Mouse (Mus musculus): ENCODE measurements at regions not wholly inside any gene's neighbourhood (a gene's known extent, or its start where the extent isn't known, plus 50 kb on each side); places are given as distances from the start of the nearest gene placed in this dataset.
A peak's percentile ranks its signal among the peaks of the same experiment; 100 is the strongest.

DNA sequence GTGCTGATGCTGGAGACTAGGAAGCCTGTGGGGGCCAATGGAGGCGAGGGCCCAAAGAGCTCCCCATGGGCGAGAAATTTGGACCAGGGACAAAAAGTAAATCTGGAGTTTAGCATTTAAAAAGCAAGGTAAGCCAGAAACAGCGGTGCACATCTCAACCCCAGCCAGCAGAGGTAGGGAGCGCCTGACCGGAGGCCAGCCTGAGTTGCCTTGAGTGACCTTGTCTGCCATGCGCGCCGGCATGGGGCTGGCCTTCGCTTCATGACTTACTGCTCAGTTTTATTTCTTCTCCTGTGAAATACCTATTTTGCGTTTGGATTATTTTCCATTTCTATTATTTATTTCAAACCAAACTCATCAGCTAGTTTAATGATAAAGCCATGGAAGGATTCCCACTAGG, 64.3 kb upstream of the Lep start:
- no peak for TF ChIP-seq POLR2A (IDR thresholded peaks at IDR 0.05; ENCODE audit: insufficient read length, low read depth)
- TF ChIP-seq POLR2AphosphoS2 (IDR thresholded peaks at IDR 0.05; ENCODE audit: insufficient read length, low read depth): no peak
- no peak for TF ChIP-seq MYOG (IDR thresholded peaks at IDR 0.05; ENCODE audit: control insufficient read depth in 1 of 3, insufficient read depth in 1 of 3, insufficient read length in 2 of 3, low read depth in 2 of 3)
- no peak for TF ChIP-seq MAX (IDR thresholded peaks at IDR 0.05; ENCODE audit: low read depth)
- no peak for TF ChIP-seq TCF3 (IDR thresholded peaks at IDR 0.05; ENCODE audit: insufficient read length, low read depth)
- no peak overlapping the region for H3K4me3 ChIP-seq
- H3K4me2 ChIP-seq (ENCODE audit: low read depth): no peak overlapping the region
- no peak overlapping the region for H3ac ChIP-seq (ENCODE audit: control insufficient read depth, insufficient read length)
- no peaks in the 10 kb centered on the region for H3K79me2 ChIP-seq (ENCODE audit: control insufficient read depth, insufficient read depth)
- H3K36me3 ChIP-seq (ENCODE audit: control insufficient read depth, insufficient read depth): no peaks in the 10 kb centered on the region
- peaks cover 12% of the 10 kb centered on the region for H3K27me3 ChIP-seq (ENCODE audit: control insufficient read depth, insufficient read depth, insufficient read length)

DNA sequence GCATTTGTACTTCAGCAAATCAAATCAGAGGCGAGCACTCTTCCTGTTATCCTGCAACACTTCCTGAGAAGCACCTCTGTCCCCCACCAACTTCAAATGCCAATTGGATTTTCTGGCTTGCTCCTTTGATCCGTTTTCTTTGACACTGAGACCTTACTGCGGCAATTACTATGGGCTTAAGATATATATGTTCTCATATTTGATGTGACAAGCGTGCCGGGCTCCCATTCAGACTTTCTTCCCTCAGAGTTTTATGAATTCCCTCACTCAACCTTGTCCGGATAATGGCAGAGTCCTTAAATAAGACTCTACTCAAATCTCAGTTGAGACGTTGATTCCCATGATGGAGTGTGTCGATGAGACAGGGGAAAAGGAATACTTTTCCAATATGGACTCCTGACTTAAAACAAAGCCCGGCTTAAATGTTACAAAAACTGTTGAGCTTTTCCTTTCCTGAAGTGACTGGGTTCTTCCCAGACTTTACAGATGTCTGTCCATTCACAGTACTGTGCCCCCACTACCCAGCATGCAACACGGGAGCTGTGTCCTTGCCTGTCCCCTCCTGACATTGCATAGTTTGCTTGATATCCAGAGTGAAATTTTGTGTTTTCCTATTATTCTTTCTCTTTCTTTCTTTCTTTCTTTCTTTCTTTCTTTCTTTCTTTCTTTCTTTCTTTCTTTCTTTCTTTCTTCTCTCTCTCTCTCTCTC, 60.5 kb upstream of the Lep start:
- H3K4me3 ChIP-seq: no peak overlapping the region
- H3K36me3 ChIP-seq (ENCODE audit: control insufficient read depth, insufficient read depth): no peaks in the 10 kb centered on the region
- H3K4me2 ChIP-seq (ENCODE audit: low read depth): no peak overlapping the region
- no peak for TF ChIP-seq REST (IDR thresholded peaks at IDR 0.05; ENCODE audit: insufficient read depth, insufficient read length)
- no peak for TF ChIP-seq MAX (IDR thresholded peaks at IDR 0.05; ENCODE audit: low read depth)
- no peak for TF ChIP-seq E2F4 (IDR thresholded peaks at IDR 0.05; ENCODE audit: insufficient read depth)
- TF ChIP-seq POLR2A (IDR thresholded peaks at IDR 0.05; ENCODE audit: insufficient read length, low read depth): no peak
- no peak for TF ChIP-seq MYOG (IDR thresholded peaks at IDR 0.05; ENCODE audit: control insufficient read depth in 1 of 3, insufficient read depth in 1 of 3, insufficient read length in 2 of 3, low read depth in 2 of 3)
- TF ChIP-seq TCF3 (IDR thresholded peaks at IDR 0.05; ENCODE audit: insufficient read length, low read depth): no peak
- TF ChIP-seq MYOD1 (IDR thresholded peaks at IDR 0.05; ENCODE audit: control insufficient read depth in 1 of 3, insufficient read length in 2 of 3, low read depth in 2 of 3): no peak
- TF ChIP-seq USF1 (IDR thresholded peaks at IDR 0.05; ENCODE audit: low read depth): no peak
- TF ChIP-seq CEBPB (IDR thresholded peaks at IDR 0.05; ENCODE audit: insufficient read depth, poor library complexity, severe bottlenecking): no peak
- no peak for TF ChIP-seq POLR2AphosphoS2 (IDR thresholded peaks at IDR 0.05; ENCODE audit: insufficient read length, low read depth)
- no peak for TF ChIP-seq TCF12 (IDR thresholded peaks at IDR 0.05; ENCODE audit: insufficient read depth, poor library complexity, severe bottlenecking)
- TF ChIP-seq SRF (IDR thresholded peaks at IDR 0.05; ENCODE audit: control insufficient read depth, insufficient read length, low read depth): no peak
- H3K79me2 ChIP-seq (ENCODE audit: control insufficient read depth, insufficient read depth): no peaks in the 10 kb centered on the region
- H3ac ChIP-seq (ENCODE audit: control insufficient read depth, insufficient read length): no peak overlapping the region
- H3K27me3 ChIP-seq (ENCODE audit: control insufficient read depth, insufficient read depth, insufficient read length): peaks cover 26% of the 10 kb centered on the region

DNA sequence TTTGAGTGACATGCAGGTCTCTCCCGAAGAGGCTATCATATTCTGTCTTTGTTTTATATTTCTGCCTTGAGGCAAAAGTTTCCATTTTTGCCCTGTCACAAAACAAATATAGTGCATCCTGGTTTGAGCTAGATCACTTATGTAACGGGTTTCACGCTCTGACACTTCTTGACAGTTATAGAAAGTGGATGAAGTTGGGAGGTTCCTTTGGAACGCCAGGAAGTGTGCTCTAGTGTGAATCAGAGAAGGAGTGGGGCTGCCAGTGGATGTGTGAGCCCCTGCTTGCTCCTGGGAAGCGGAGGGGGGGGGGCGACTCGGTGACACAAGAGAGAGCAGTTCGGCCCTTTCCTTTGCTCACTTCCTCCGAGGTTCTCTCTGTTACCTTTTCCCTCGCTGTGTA, 57.9 kb upstream of the Lep start:
- H3K4me2 ChIP-seq (ENCODE audit: low read depth): no peak overlapping the region
- H3K27me3 ChIP-seq (ENCODE audit: control insufficient read depth, insufficient read depth, insufficient read length): peaks cover 26% of the 10 kb centered on the region
- no peak overlapping the region for H3K4me3 ChIP-seq
- no peaks in the 10 kb centered on the region for H3K36me3 ChIP-seq (ENCODE audit: control insufficient read depth, insufficient read depth)
- TF ChIP-seq MAX (IDR thresholded peaks at IDR 0.05; ENCODE audit: low read depth) (no peak), POLR2AphosphoS2 (IDR thresholded peaks at IDR 0.05; ENCODE audit: insufficient read length, low read depth) (no peak), MYOD1 (IDR thresholded peaks at IDR 0.05; ENCODE audit: control insufficient read depth in 1 of 3, insufficient read length in 2 of 3, low read depth in 2 of 3) (no peak), REST (IDR thresholded peaks at IDR 0.05; ENCODE audit: insufficient read depth, insufficient read length) (no peak), E2F4 (IDR thresholded peaks at IDR 0.05; ENCODE audit: insufficient read depth) (no peak), CEBPB (IDR thresholded peaks at IDR 0.05; ENCODE audit: insufficient read depth, poor library complexity, severe bottlenecking) (no peak), SRF (IDR thresholded peaks at IDR 0.05; ENCODE audit: control insufficient read depth, insufficient read length, low read depth) (no peak), MYOG (IDR thresholded peaks at IDR 0.05; ENCODE audit: control insufficient read depth in 1 of 3, insufficient read depth in 1 of 3, insufficient read length in 2 of 3, low read depth in 2 of 3) (no peak), POLR2A (IDR thresholded peaks at IDR 0.05; ENCODE audit: insufficient read length, low read depth) (no peak), TCF3 (IDR thresholded peaks at IDR 0.05; ENCODE audit: insufficient read length, low read depth) (no peak), TCF12 (IDR thresholded peaks at IDR 0.05; ENCODE audit: insufficient read depth, poor library complexity, severe bottlenecking) (no peak), USF1 (IDR thresholded peaks at IDR 0.05; ENCODE audit: low read depth) (no peak)
- no peak overlapping the region for H3ac ChIP-seq (ENCODE audit: control insufficient read depth, insufficient read length)
- no peaks in the 10 kb centered on the region for H3K79me2 ChIP-seq (ENCODE audit: control insufficient read depth, insufficient read depth)

- no peak overlapping the region for H3K4me3 ChIP-seq
- no peaks in the 10 kb centered on the region for H3K79me2 ChIP-seq (ENCODE audit: control insufficient read depth, insufficient read depth)
- peaks cover 22% of the 10 kb centered on the region for H3K27me3 ChIP-seq (ENCODE audit: control insufficient read depth, insufficient read depth, insufficient read length)
- no peaks in the 10 kb centered on the region for H3K36me3 ChIP-seq (ENCODE audit: control insufficient read depth, insufficient read depth)
- H3K4me2 ChIP-seq (ENCODE audit: low read depth): peak overlapping the region; percentile 40
- H3ac ChIP-seq (ENCODE audit: control insufficient read depth, insufficient read length): no peak overlapping the region
- TF ChIP-seq MYOD1 (IDR thresholded peaks at IDR 0.05; ENCODE audit: control insufficient read depth in 1 of 3, insufficient read length in 2 of 3, low read depth in 2 of 3) (no peak), POLR2A (IDR thresholded peaks at IDR 0.05; ENCODE audit: insufficient read length, low read depth) (no peak), MAX (IDR thresholded peaks at IDR 0.05; ENCODE audit: low read depth) (no peak), REST (IDR thresholded peaks at IDR 0.05; ENCODE audit: insufficient read depth, insufficient read length) (no peak), CEBPB (IDR thresholded peaks at IDR 0.05; ENCODE audit: insufficient read depth, poor library complexity, severe bottlenecking) (no peak), E2F4 (IDR thresholded peaks at IDR 0.05; ENCODE audit: insufficient read depth) (no peak), TCF12 (IDR thresholded peaks at IDR 0.05; ENCODE audit: insufficient read depth, poor library complexity, severe bottlenecking) (no peak), TCF3 (IDR thresholded peaks at IDR 0.05; ENCODE audit: insufficient read length, low read depth) (no peak), USF1 (IDR thresholded peaks at IDR 0.05; ENCODE audit: low read depth) (no peak), POLR2AphosphoS2 (IDR thresholded peaks at IDR 0.05; ENCODE audit: insufficient read length, low read depth) (no peak), SRF (IDR thresholded peaks at IDR 0.05; ENCODE audit: control insufficient read depth, insufficient read length, low read depth) (no peak), MYOG (IDR thresholded peaks at IDR 0.05; ENCODE audit: control insufficient read depth in 1 of 3, insufficient read depth in 1 of 3, insufficient read length in 2 of 3, low read depth in 2 of 3) (no peak)
Observed at GRCm38 (mm10) chr6:29002811-29003210, 57.2 kb upstream of the Lep start.
